Mouse (Mus musculus) myocyte (in vitro differentiated cells): Measurements from ENCODE around the gene Srek1ip1.

Experiments used
- CEBPB ChIP-seq: IDR thresholded peaks from 2 replicates; pipeline ENCODE4 v1.6.1; 2011; ENCODE audit warnings: mild to moderate bottlenecking, moderate library complexity; ENCODE audit not compliant: poor library complexity, insufficient read depth, severe bottlenecking
- E2F4 ChIP-seq: IDR thresholded peaks from one replicate; pipeline ENCODE4 v1.6.1; 2011; ENCODE audit warnings: mild to moderate bottlenecking, control low read depth, moderate library complexity; ENCODE audit not compliant: insufficient read depth
- MAX ChIP-seq: IDR thresholded peaks from one replicate; pipeline ENCODE4 v1.6.1; 2011; ENCODE audit warnings: low read depth, mild to moderate bottlenecking, control low read depth
- POLR2A ChIP-seq: IDR thresholded peaks from one replicate; pipeline ENCODE4 v1.6.1; 2011; ENCODE audit warnings: low read depth, mild to moderate bottlenecking, control low read depth, moderate library complexity; ENCODE audit not compliant: insufficient read length
- TCF12 ChIP-seq: IDR thresholded peaks from one replicate; pipeline ENCODE4 v1.6.1; 2011; ENCODE audit warnings: mild to moderate bottlenecking, control low read depth; ENCODE audit not compliant: poor library complexity, insufficient read depth, severe bottlenecking
- USF1 ChIP-seq: IDR thresholded peaks from one replicate; pipeline ENCODE4 v1.6.1; 2011; ENCODE audit warnings: low read depth, mild to moderate bottlenecking, control low read depth, moderate library complexity

DNA sequence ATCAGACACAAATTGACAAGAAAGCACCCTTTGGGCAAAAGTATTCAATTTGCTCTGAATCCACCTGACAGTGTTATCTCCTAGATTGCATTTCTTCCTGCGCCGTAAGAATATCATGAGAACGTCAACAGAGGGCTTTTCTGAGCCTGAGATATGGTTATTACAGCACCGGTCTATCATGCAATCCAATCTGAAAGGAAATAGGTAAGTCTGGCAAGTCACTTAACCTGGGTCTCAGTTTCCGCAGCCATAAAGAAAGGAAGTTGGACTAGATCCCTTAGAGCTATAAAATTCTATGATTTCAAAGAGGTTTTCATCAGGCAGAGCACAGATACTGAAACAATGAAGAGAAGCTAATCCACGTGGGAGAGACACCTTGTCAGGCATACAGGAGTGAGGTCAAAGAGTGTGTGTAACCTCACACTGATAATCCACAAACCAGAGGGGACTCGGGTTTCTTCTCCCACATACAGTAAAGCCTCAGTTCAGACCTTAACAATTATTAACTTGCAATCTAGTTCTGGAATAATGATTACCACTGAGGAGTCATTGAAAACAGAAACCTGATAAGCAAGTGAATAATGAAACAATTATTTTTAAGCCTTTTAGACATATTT, 7.4 kb downstream of the Srek1ip1 start:
- TF ChIP-seq MAX, result no peak
- no peak for TF ChIP-seq POLR2A
- no peak for TF ChIP-seq CEBPB
- TF ChIP-seq TCF12, result no peak
- TF ChIP-seq E2F4, result no peak
- TF ChIP-seq USF1, result no peak
